Mouse (Mus musculus) Patski (cell line): ENCODE data around the gene Dip2c. TPM values are rescaled to one million over a fixed set of nuclear protein-coding genes. Genes with fewer than 3 reads are reported as not detected.

ENCODE experiments used
- ATAC-seq: fragments of 100-300 bp; one replicate; pipeline ENCODE4 v1.8.0; 2021
- CTCF ChIA-PET: fragments of 350-600 bp; sonication (Branson Sonifier 250); formaldehyde crosslinking; loops from one replicate; lab custom pipeline; 2022; ENCODE audit warnings: inconsistent platforms; lab: Charles Lee
- POLR2A ChIA-PET: fragments of 350-600 bp; sonication (Branson Sonifier 250); formaldehyde crosslinking; loops from one replicate; lab custom pipeline; 2022; ENCODE audit warnings: antibody characterized with exemption, inconsistent platforms; lab: Charles Lee
- DNase-seq: peaks from one replicate; pipeline ENCODE4 v3.0.0-alpha.2; 2011; ENCODE audit warnings: low read depth, low spot score
- H3K27me3 ChIP-seq: fragments of 371-371 bp; one replicate; pipeline ENCODE4 v1.5.1; 2021
- CTCF ChIP-seq: fragments of 100-300 bp; IDR thresholded peaks from one replicate; pipeline ENCODE4 v1.5.1; 2021
- in situ Hi-C: fragments of 300-500 bp; cut with MboI; formaldehyde crosslinking; loops from 3 replicates; pipeline ENCODE4 v1.11.1; 2018; ENCODE audit warnings: low pct_unique_long_range_greater_than_20kb, mixed read lengths
- polyA plus RNA-seq: library from polyadenylated mRNA; unstranded; gene quantifications from one replicate; pipeline ENCODE4 v1.2.3, GENCODE M21; 2021

Dip2c gene
- polyA plus RNA-seq, 1 experiment from 2014 or later: 11.4 TPM

- POLR2A ChIA-PET: no interaction called here
- TF ChIP-seq CTCF: no peak
- no peaks in the 10 kb centered on the region for H3K27me3 ChIP-seq
- no peak for ATAC-seq
- DNase-seq: no peak
- in situ Hi-C loops: loop anchor here (5.0 kb wide), 1 partner anchor 184 kb away; no protein-coding TSS in a partner anchor
- CTCF ChIA-PET: no interaction called here
Measured at GRCm38 (mm10) chr13:9283050-9283449, 6.7 kb downstream of the Dip2c start.

- DNase-seq (no peak), ATAC-seq (no peak)
- TF ChIP-seq CTCF: no peak
- ChIA-PET CTCF (interaction anchor here (1.4 to 2.3 kb wide), 5 partner anchors 11 to 177 kb away, joined by 3 to 8 read pairs (median 5); no protein-coding TSS in a partner anchor), POLR2A (interaction anchor here (1.3 to 1.7 kb wide), 2 partner anchors 9 to 12 kb away, joined by 3 to 6 read pairs; no protein-coding TSS in a partner anchor)
- in situ Hi-C loops: no loop called here
- no peaks in the 10 kb centered on the region for H3K27me3 ChIP-seq
Measured at GRCm38 (mm10) chr13:9289916-9290315, 13.6 kb downstream of the Dip2c start.

- ChIA-PET POLR2A (no interaction called here), CTCF (no interaction called here)
- ATAC-seq: peak; percentile 51
- H3K27me3 ChIP-seq: no peaks in the 10 kb centered on the region
- DNase-seq: no peak
- in situ Hi-C loops: no loop called here
- no peak for TF ChIP-seq CTCF
Measured at GRCm38 (mm10) chr13:9296285-9296684, 20.0 kb downstream of the Dip2c start.

- ATAC-seq (no peak), DNase-seq (no peak)
- CTCF ChIA-PET: no interaction called here
- H3K27me3 ChIP-seq: no peaks in the 10 kb centered on the region
- in situ Hi-C loops: no loop called here
- no peak for TF ChIP-seq CTCF
- POLR2A ChIA-PET: no interaction called here
Measured at GRCm38 (mm10) chr13:9297266-9297665, 20.9 kb downstream of the Dip2c start.

GRCm38 (mm10) chr13:9297689-9298088 is 21.4 kb downstream of the Dip2c start:
- ChIA-PET POLR2A (no interaction called here), CTCF (no interaction called here)
- H3K27me3 ChIP-seq: no peaks in the 10 kb centered on the region
- in situ Hi-C loops: no loop called here
- no peak for TF ChIP-seq CTCF
- ATAC-seq (no peak), DNase-seq (no peak)

GRCm38 (mm10) chr13:9299657-9300056 is 23.3 kb downstream of the Dip2c start:
- no peak for TF ChIP-seq CTCF
- ATAC-seq (no peak), DNase-seq (no peak)
- ChIA-PET POLR2A (no interaction called here), CTCF (interaction anchor here (2.0 kb wide), 1 partner anchor 19 kb away, joined by 8 read pairs; no protein-coding TSS in a partner anchor)
- in situ Hi-C loops: no loop called here
- H3K27me3 ChIP-seq: no peaks in the 10 kb centered on the region

- in situ Hi-C loops: no loop called here
- ATAC-seq (no peak), DNase-seq (no peak)
- ChIA-PET CTCF (no interaction called here), POLR2A (no interaction called here)
- H3K27me3 ChIP-seq: no peaks in the 10 kb centered on the region
- no peak for TF ChIP-seq CTCF
Measured at GRCm38 (mm10) chr13:9308863-9309262, 32.5 kb downstream of the Dip2c start.

- ChIA-PET POLR2A (no interaction called here), CTCF (no interaction called here)
- in situ Hi-C loops: no loop called here
- H3K27me3 ChIP-seq: no peaks in the 10 kb centered on the region
- DNase-seq: no peak
- no peak for TF ChIP-seq CTCF
- ATAC-seq: no peak
Measured at GRCm38 (mm10) chr13:9310806-9311205, 34.5 kb downstream of the Dip2c start.

- TF ChIP-seq CTCF: no peak
- ATAC-seq: no peak
- no peak for DNase-seq
- in situ Hi-C loops: no loop called here
- no peaks in the 10 kb centered on the region for H3K27me3 ChIP-seq
- CTCF ChIA-PET: no interaction called here
- POLR2A ChIA-PET: no interaction called here
Measured at GRCm38 (mm10) chr13:9312916-9313315, 36.6 kb downstream of the Dip2c start.

- no peaks in the 10 kb centered on the region for H3K27me3 ChIP-seq
- no peak for TF ChIP-seq CTCF
- DNase-seq (no peak), ATAC-seq (no peak)
- CTCF ChIA-PET: interaction anchor here (0.8 to 1.4 kb wide), 3 partner anchors 11 to 67 kb away, joined by 3 read pairs; no protein-coding TSS in a partner anchor
- in situ Hi-C loops: no loop called here
- POLR2A ChIA-PET: interaction anchor here (0.7 to 1.0 kb wide), 2 partner anchors 18 to 594 kb away, joined by 3 read pairs; no protein-coding TSS in a partner anchor
Measured at GRCm38 (mm10) chr13:9314099-9314712, 37.9 kb downstream of the Dip2c start.

GRCm38 (mm10) chr13:9314713-9315112 is 38.4 kb downstream of the Dip2c start:
- H3K27me3 ChIP-seq: no peaks in the 10 kb centered on the region
- ChIA-PET POLR2A (interaction anchor here (1.0 kb wide), 1 partner anchor 17 kb away, joined by 3 read pairs; no protein-coding TSS in a partner anchor), CTCF (interaction anchor here (0.8 to 1.4 kb wide), 3 partner anchors 10 to 67 kb away, joined by 3 read pairs; no protein-coding TSS in a partner anchor)
- no peak for DNase-seq
- no peak for TF ChIP-seq CTCF
- in situ Hi-C loops: no loop called here
- ATAC-seq: no peak
